Mouse (Mus musculus) cortical plate, adult 2 months (tissue): Measurements from ENCODE around the gene Dynlt1b.
"Not testable (repeated sequence)": the region's sequence is repeated elsewhere in the genome, so short reads cannot be mapped to it uniquely, and the experiment has no call there.

Experiments used
- CTCF ChIP-seq: fragments of 200-500 bp; IDR thresholded peaks from 2 replicates; pipeline ENCODE4 v1.5.1; 2011; ENCODE audit warnings: mild to moderate bottlenecking, control low read depth, low read length; ENCODE audit not compliant: insufficient read depth; ENCODE audit errors: extremely low read depth
- POLR2A ChIP-seq: fragments of 200-500 bp; IDR thresholded peaks from 2 replicates; pipeline ENCODE4 v1.6.1; 2011; ENCODE audit warnings: mild to moderate bottlenecking, low read length, control low read depth; ENCODE audit not compliant: insufficient read depth; ENCODE audit errors: extremely low read depth

DNA sequence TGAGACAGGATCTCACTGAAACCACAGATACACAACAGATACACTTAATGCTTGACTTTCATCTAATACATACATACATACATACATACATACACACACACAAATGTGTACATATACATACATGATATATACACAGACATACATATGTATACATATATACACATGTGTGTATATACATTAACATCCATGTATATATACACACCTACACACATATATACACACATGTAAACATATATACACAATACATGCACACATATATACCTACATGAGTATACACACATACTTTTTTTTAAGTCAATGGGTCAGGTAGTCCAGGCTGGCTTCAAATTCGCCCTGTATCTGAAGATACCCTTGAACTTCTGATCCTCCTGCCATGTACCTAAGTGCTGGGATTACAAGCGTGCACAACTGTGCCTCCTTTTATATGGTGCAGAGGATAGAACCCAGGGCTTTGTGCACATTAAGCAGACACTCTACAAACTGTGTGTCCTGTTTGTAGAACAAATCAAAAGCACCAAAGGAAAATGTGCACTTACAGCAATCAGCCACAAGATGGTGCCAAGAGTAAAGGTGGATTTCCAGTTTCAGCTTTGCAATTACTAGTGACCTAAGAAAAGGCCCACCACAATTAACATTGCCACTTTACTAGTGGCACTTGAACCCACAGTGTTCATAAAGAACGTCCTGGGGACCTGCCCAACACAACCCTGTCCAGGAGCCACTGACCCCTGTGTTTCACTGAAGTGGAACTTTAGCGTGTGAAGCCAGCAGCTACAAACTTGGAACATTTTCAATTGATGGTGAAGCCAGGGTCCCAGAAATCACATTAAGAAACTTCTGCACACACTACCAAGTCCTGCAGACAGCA is 37.2 kb upstream of the Dynlt1b start:
- not testable (repeated sequence) for TF ChIP-seq CTCF, POLR2A
